Mouse (Mus musculus) cerebellum, postnatal 36 days (tissue): ENCODE results near the gene Nfasc.

Experiments used
- DNase-seq, 2 experiments: peaks; one replicate each; pipeline ENCODE4 v3.0.0; 2021 to 2022; ENCODE audit warnings: mixed read lengths in 2 of 2

Nfasc gene

DNA sequence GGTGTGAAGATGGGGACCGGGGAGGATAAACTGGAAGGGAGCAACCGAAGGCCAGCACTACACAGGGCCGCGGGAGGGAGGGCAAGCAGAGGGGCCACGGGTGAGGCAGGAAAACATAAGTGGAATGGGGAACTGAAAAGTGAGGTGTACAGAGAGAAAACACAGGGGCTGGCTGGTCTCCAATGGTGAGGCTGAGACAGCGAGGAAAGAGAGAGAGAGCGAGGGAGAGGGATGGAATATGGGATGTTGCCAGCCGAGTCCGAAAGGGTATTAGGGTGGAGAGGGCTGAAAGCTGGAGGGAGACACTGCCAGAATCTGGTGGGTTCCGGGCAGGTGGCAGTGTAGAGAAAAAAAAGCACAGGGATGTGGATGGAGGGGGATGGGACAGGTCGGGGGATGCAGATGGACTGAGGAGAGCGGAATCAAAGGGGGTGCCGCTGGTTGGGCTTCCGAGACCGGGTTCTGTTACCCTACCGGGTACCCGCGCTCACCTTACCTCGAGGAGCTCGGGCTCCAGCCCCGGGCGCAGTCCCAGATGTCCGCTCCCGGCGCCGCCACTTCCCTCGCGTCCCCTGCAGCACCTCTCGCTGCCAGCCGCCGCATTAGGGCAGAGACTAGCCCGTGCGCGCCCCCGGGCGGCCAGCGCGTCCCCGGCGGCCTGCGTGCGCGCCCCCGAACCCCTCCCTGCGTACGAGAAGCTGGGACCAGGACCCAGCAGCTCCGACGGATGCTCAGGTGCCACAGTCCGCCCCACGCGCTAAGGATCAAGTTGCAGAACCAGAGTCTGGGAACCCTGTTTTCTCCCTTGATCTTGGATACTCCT, at the start of gene Nfasc:
TSS of gene Nfasc (minus strand) at position 623 of the 823 bp plus-strand sequence.
- DNase-seq: peak; percentile 93 to 96

- DNase-seq: no peak
These were observed 49.5 kb upstream of the Nfasc start for GRCm38 (mm10) chr1:132791049-132791448.

DNA sequence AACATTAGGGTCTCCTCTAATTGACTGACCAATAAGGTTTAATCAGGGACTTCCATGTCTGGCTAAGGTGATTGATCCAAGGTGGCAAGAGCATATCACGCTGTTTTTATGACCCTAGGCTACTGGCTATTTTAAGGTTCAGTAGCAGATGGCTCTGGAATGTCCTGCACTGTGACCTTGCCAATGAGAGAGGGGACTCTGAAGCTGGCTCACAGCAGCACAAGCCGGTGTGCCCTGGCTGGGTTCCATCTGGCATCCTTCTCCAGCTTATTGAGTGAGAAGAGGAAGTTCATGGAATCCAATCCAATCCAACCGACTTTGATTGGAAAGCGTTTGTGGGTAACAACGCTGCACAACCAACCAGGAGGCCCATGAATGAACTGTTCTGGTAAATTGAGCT, 45.3 kb upstream of the Nfasc start:
- DNase-seq: peak; percentile 30 to 39

- no peak for DNase-seq
These were observed 40.2 kb upstream of the Nfasc start for GRCm38 (mm10) chr1:132781607-132782445.

DNA sequence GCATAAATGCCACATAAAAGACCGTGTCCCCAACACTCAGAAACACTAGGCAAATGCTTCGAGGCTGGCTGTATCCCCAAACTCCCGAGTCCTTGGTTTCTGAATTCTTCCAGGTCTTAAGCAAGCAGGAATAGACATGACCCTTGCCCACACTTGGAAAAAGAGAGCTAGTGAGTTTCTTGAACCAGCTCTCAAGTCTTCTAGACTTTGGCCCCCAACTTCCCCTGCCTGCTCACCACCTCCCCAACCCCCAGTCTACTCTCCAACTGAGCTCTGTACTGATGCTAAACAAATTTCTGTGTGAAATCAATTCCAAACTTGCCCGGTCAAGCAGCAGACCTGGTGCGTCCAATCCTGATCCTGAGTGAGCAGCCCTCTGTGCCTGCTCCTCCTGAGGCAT, 39.4 kb upstream of the Nfasc start:
- DNase-seq: no peak

GRCm38 (mm10) chr1:132780254-132780653, 38.7 kb upstream of the Nfasc start:
- no peak for DNase-seq

GRCm38 (mm10) chr1:132774959-132775358, 33.4 kb upstream of the Nfasc start:
- DNase-seq: no peak

DNA sequence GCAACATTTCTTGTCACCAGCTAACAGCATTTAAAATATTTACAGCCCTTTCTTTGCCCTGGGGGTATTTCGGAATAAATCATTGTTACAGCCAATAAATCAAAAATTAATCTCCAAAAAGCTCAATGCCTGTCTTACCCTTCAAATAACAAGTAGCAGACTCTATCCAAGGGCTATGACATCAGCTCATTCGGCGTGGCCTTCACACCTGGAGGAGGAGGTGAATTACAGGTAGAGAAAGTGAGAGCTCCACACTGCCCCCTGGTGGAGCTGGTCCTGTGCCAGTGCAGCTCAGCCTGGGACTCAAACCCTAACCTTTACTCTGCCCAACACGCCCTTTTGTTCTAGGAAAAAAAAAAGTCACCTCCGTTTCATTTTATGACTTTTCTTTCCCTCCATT, 29.8 kb upstream of the Nfasc start:
- peak; percentile 77 to 82 for DNase-seq

DNA sequence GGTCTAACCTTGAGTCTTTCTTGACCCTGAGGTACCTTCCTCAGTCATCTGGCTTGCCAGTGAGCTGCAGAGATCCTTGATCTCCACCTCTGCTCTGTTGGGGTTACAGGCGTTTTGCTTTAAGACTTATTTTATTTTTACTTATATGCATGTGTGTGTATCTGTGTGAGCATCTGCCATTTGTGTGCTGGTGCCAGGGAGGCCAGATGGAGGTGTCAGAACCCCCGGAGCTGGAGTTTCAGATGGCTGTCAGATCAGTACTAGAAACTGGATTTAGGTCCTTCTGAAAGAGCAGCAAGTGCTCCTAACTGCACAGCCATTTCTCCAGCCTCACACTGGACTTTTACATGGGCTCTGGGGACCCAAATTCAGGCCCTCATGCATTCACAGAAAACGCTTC, 28.0 kb upstream of the Nfasc start:
- peak; percentile 46 to 49 for DNase-seq

GRCm38 (mm10) chr1:132767422-132767821, 25.8 kb upstream of the Nfasc start:
- no peak for DNase-seq

DNA sequence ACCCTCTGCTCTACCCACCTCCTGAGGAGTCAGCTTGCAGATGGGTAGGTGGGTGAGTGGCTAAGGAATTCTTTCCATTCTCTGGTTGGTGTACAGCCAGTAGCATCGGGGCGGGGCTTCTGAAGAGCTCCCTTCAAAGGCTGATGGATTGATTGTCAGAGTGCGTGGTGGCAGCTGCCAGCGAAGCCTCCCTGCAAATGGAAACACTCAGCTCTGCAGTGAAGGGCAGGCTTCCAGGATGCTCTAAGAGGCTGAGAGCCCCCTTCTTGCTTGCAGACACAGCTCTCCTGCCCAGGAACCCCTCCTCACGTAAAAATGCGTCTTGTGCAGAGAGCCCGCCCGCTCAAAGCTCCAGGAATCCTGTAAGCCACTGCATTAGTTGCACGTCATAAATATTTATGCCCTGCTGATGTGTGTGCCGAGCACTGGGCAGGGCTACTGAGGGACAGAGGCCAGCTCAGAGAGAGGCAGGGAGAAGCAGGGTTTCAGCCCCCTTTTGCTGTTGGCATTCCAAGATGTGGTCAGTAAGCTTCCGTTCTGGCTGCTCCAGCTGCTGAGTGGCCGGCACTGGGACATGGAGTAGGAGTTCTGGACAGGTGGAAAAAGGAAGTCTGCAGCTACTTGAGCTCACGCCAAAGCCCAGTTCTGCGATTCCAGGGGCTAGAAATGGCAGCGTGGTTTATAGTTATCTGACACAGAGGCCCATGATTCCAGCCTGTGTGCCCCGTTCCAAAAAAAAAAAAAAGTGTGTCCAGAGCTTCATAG, 24.5 kb upstream of the Nfasc start:
- DNase-seq: no peak

GRCm38 (mm10) chr1:132765222-132765621, 23.6 kb upstream of the Nfasc start:
- no peak for DNase-seq

GRCm38 (mm10) chr1:132759390-132759789, 17.8 kb upstream of the Nfasc start:
- no peak for DNase-seq

- peak; percentile 83 to 84 for DNase-seq
These were observed 17.2 kb upstream of the Nfasc start for GRCm38 (mm10) chr1:132758656-132759370.

GRCm38 (mm10) chr1:132755211-132755610, 13.6 kb upstream of the Nfasc start:
- no peak for DNase-seq

- DNase-seq: no peak
These were observed 7.8 kb upstream of the Nfasc start for GRCm38 (mm10) chr1:132749217-132749884.

DNA sequence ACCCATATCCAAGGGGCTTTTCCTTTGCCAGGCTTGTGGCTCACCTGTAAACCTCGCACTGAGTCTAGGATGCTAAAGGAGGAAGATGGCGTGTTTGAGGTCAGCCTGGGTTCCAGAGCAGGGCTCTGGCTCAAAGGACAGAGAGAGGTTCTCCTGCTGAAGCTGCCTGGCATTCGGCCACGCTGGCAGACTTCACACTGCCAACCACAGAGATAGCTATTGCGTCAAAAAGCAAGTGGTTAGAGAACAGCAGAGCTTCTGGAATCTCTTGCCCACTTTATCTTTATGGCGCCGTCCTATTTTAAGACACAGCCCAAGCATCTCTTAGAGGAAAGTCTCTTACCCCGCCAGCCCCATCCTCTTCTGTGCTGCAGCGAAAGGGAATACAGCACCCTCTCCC, 4.7 kb upstream of the Nfasc start:
- peak; percentile 53 to 62 for DNase-seq

DNA sequence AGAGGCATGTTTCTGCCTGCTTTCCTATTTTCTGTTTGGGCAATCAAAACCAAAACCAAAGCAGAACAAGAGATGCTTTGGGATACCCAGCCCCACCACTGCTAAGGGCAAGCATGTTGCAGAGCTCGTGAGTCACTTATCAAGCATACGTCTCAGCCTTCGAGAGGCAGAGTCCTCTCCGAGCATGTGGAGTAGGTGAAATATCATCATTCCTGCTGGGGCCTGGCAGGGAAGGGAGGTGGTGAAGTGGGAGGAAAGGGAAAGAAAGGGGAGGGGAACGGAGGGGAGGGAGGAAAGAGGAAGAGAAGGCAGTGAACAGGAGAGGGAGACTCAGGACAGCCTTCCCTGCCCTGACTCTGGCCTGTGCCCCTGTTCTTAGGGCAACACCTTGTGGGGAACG, 4.0 kb upstream of the Nfasc start:
- no peak for DNase-seq

GRCm38 (mm10) chr1:132739077-132739521, 2.5 kb downstream of the Nfasc start:
- DNase-seq: peak; percentile 60 to 67

DNA sequence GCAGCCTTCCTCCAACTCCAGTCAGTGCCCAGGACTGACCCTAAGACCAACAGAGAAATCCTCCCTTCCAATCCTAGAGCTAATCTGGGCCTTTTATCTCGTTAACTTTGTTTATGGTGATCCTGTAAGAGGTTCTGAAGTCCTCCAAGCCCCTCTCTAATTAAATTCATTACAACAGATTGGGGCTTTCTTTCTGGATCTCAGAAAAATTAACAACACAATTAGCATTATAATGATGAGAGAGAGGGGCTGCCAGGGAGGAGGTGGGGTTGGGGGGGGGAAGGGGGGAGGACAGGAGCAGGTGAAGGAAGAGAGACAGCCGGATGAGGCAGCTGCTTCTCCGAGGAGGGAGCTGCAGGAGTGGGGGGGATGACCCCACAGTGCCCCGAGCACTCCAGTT, 5.4 kb downstream of the Nfasc start:
- no peak for DNase-seq

DNA sequence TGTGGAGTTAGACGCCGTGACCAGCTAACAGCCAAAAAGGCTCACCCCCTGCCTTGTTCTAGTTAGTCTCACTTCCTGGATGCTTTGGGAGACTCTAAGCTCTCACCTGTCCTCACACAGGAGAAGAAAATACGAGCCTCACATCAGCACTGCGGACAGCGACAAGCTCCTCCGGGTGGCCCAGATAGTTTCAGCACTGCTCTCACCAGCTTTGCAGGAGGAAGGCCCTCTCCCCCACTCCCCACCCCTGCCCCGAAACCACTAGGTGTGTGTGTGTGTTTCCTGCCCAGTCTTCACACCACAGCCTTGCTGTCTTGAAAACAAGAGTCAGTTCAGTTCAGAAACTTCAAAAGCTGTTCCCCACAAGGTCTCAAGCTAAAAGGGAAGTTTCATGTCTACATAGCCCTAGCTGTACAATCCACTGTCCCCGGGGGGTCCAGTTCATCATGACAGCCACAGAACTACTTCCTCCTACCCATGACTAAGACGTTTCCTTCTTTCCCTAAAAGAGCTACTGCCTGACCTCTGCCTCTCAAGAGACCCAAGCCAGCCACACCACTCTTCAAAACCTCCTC, 7.6 kb downstream of the Nfasc start:
- no peak for DNase-seq
